Mouse (Mus musculus) brain, embryonic 18.5 days (tissue): ENCODE measurements at regions not wholly inside any gene's neighbourhood (a gene's known extent, or its start where the extent isn't known, plus 50 kb on each side); places are given as distances from the start of the nearest gene placed in this dataset.

Source experiments
- DNase-seq: peaks from one replicate; pipeline ENCODE4 v3.0.0-alpha.2; 2012; ENCODE audit warnings: low read depth, low spot score

- DNase-seq: no peak
Observed at GRCm38 (mm10) chr15:97578046-97578445, 127.6 kb downstream of the Rpap3 start.

- no peak for DNase-seq
Observed at GRCm38 (mm10) chr15:97577196-97577595, 128.4 kb downstream of the Rpap3 start.

GRCm38 (mm10) chr15:97572639-97573038 is 133.0 kb downstream of the Rpap3 start:
- DNase-seq: no peak

GRCm38 (mm10) chr15:97571885-97572284 is 133.7 kb downstream of the Rpap3 start:
- no peak for DNase-seq

GRCm38 (mm10) chr15:97560096-97560495 is 145.5 kb downstream of the Rpap3 start:
- no peak for DNase-seq

- DNase-seq: no peak
Observed at GRCm38 (mm10) chr15:97558725-97559124, 146.9 kb downstream of the Rpap3 start.

- no peak for DNase-seq
Observed at GRCm38 (mm10) chr15:97548354-97548753, 157.3 kb downstream of the Rpap3 start.

- DNase-seq: no peak
Observed at GRCm38 (mm10) chr15:97545034-97545433, 160.6 kb downstream of the Rpap3 start.

GRCm38 (mm10) chr15:97541646-97542045 is 164.0 kb downstream of the Rpap3 start:
- no peak for DNase-seq

- no peak for DNase-seq
Observed at GRCm38 (mm10) chr15:97536145-97536544, 169.5 kb downstream of the Rpap3 start.

- DNase-seq: peak; percentile 57
Observed at GRCm38 (mm10) chr15:97534878-97535277, 170.7 kb downstream of the Rpap3 start.

- DNase-seq: no peak
Observed at GRCm38 (mm10) chr15:97533553-97534291, 171.9 kb downstream of the Rpap3 start.

- DNase-seq: no peak
Observed at GRCm38 (mm10) chr15:97532346-97532910, 173.2 kb downstream of the Rpap3 start.

- DNase-seq: no peak
Observed at GRCm38 (mm10) chr15:97528291-97529050, 177.2 kb downstream of the Rpap3 start.

GRCm38 (mm10) chr15:97520395-97520794 is 185.2 kb downstream of the Rpap3 start:
- no peak for DNase-seq

- no peak for DNase-seq
Observed at GRCm38 (mm10) chr15:97519919-97520345, 185.7 kb downstream of the Rpap3 start.

GRCm38 (mm10) chr15:97517926-97518325 is 187.7 kb downstream of the Rpap3 start:
- DNase-seq: no peak

- no peak for DNase-seq
Observed at GRCm38 (mm10) chr15:97517188-97517587, 188.4 kb downstream of the Rpap3 start.

- no peak for DNase-seq
Observed at GRCm38 (mm10) chr15:97515773-97516172, 189.9 kb downstream of the Rpap3 start.

- peak; percentile 63 for DNase-seq
Observed at GRCm38 (mm10) chr15:97507656-97508306, 197.8 kb downstream of the Rpap3 start.

GRCm38 (mm10) chr15:97507176-97507575 is 198.4 kb downstream of the Rpap3 start:
- DNase-seq: peak; percentile 26

GRCm38 (mm10) chr15:97505715-97506114 is 199.9 kb downstream of the Rpap3 start:
- no peak for DNase-seq
